ENCODE assay signal across 8 mouse cellular contexts in the genomic region with DNA sequence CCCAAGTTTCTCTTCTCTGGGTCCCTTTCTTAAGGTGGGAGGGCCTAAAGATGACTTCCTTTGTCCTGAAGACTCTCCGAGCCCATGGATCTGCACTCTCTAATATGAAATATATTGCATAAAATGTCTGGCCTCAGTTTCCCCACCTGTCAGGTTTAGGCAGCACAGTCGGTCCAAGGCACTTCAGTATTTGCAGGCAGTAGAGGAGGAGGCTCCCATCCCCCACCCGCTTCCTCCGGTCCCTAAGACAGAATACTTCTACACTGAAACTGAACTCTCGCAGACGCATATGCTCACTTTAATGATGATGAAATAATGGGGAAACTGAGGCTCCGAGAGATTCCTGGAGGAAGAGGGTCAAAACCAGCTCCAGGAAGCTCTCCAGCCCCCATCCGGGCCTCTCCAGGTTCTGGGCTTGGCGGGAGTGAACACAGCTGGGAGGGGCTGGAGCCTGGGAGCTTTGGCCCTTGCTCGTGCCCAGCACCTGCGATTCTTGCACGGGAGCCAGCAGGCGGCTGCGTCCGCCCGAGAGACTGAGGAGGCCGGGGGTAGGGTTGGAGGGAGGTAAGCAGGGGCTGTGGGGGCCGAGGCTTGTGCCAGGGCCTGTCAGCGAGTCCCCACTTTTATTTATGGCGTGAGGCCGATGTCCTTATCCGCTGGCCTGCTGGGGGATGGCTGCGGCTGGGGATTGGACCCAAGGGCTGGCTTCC. TPM values are rescaled to one million over a fixed set of nuclear protein-coding genes. Genes with fewer than 3 reads are reported as not detected.
DNase-seq lines count a peak whose midpoint lies in the region; ATAC-seq and TF ChIP-seq lines count a peak whose summit lies in the region.

No protein-coding gene starts in this region.

- no peak for ATAC-seq in embryonic facial prominence, embryonic 15.5 days (ENCODE audit: insufficient number of reproducible peaks, low FRiP score, low TSS enrichment, low read depth)
- ATAC-seq in liver, postnatal 0 days = no peak
- no peak for ATAC-seq in megakaryocyte-erythroid progenitor cell, adult 5-6 weeks (replicated peaks; ENCODE audit: low FRiP score, low TSS enrichment, poor library complexity, severe bottlenecking)

- H3K27me3 ChIP-seq in embryonic facial prominence, embryonic 15.5 days = peaks cover 39% of the 10 kb centered on the region
- H3K27me3 ChIP-seq in liver, postnatal 0 days (ENCODE audit: insufficient read depth, low read length) = peaks cover 47% of the 10 kb centered on the region

- H3K4me3 ChIP-seq in layer of hippocampus, adult 2 months = no peak overlapping the region
- no peak overlapping the region for H3K4me3 ChIP-seq in embryonic facial prominence, embryonic 15.5 days (replicated peaks)
- peak overlapping the region; percentile 1; the same call in 1 of the 2 replicates for H3K4me3 ChIP-seq in liver, postnatal 0 days (ENCODE audit: low read depth, low read length)

- H3K9ac ChIP-seq in embryonic facial prominence, embryonic 15.5 days = no peak overlapping the region
- H3K9ac ChIP-seq in liver, postnatal 0 days (replicated peaks) = no peak overlapping the region

- peaks cover 78% of the 10 kb centered on the region for H3K4me1 ChIP-seq in embryonic facial prominence, embryonic 15.5 days
- peaks cover 32% of the 10 kb centered on the region for H3K4me1 ChIP-seq in liver, postnatal 0 days (ENCODE audit: insufficient read depth)

- H3K9me3 ChIP-seq in embryonic facial prominence, embryonic 15.5 days (replicated peaks) = no peaks in the 10 kb centered on the region
- H3K9me3 ChIP-seq in liver, postnatal 0 days (ENCODE audit: low read length) = no peaks in the 10 kb centered on the region

- DNase-seq in layer of hippocampus, adult 2 months (ENCODE audit: low spot score in 2 of 2) = no peak
- no peak for DNase-seq in layer of hippocampus, postnatal 10 days (ENCODE audit: low spot score in 2 of 2)
- DNase-seq in heart, postnatal 10 days = peak; percentile 67 to 79
- no peak for DNase-seq in liver, postnatal 0 days
- no peak for DNase-seq in spleen, postnatal 36 days (ENCODE audit: low spot score in 2 of 2)
- no peak for DNase-seq in ovary, postnatal 36 days (ENCODE audit: low spot score)

- 27% methylated on average over 23 of the region's 23 CpGs for WGBS in embryonic facial prominence, embryonic 15.5 days
- 20% methylated on average over 23 of the region's 23 CpGs for WGBS in liver, postnatal 0 days (ENCODE audit: insufficient replicate concordance)

- TF ChIP-seq EP300 in liver, postnatal 0 days (IDR thresholded peaks at IDR 0.05; ENCODE audit: low read depth) = no peak

- intact Hi-C loops in heart, postnatal 10 days (cut with DNase I) = loop anchor here (10.0 kb wide), 1 partner anchor 87 kb away; no protein-coding TSS in a partner anchor

- H3K27ac ChIP-seq in layer of hippocampus, adult 2 months = peak overlapping the region; percentile 51; the same call in 1 of the 2 replicates
- H3K27ac ChIP-seq in embryonic facial prominence, embryonic 15.5 days (replicated peaks) = 0 out of 2 replicates have a peak overlapping the region, but pooled peaks have one; percentile 97
- no peak overlapping the region for H3K27ac ChIP-seq in liver, postnatal 0 days (ENCODE audit: low read depth)

- no peak overlapping the region for H3K4me2 ChIP-seq in embryonic facial prominence, embryonic 15.5 days (replicated peaks)
- H3K4me2 ChIP-seq in liver, postnatal 0 days (ENCODE audit: low read depth, low read length) = 0 out of 2 replicates have a peak overlapping the region, but pooled peaks have one; percentile 11

- no peak for TF ChIP-seq CTCF in layer of hippocampus, adult 2 months (conservative IDR thresholded peaks at IDR 0.05)
- TF ChIP-seq CTCF in liver, postnatal 0 days (IDR thresholded peaks at IDR 0.05; ENCODE audit: low read depth) = no peak

- H3K36me3 ChIP-seq in embryonic facial prominence, embryonic 15.5 days = peaks cover 8% of the 10 kb centered on the region
- no peaks in the 10 kb centered on the region for H3K36me3 ChIP-seq in liver, postnatal 0 days (replicated peaks; ENCODE audit: insufficient read depth, low read length)

RNA-seq across cellular contexts. Expression of a gene that starts 4.6 kb away (rescaled TPM):
- 10 to 100 TPM; 93.9 to 98.1 TPM for total RNA-seq in layer of hippocampus, adult 2 months (2021)
- 100 to 1,000 TPM in 1 of 2 experiments, 10 to 100 TPM in 1; 97.8 to 106 TPM for total RNA-seq in layer of hippocampus, postnatal 10 days (2021)
- 155 and 174 TPM in 2 replicates for polyA plus RNA-seq in embryonic facial prominence, embryonic 15.5 days (2015; fragmentation: Nextera tagmentation; extraction: Ambion mirVana)
- 100 to 1,000 TPM; 108 to 114 TPM for total RNA-seq in heart, postnatal 10 days (2021)
- polyA plus RNA-seq in liver, postnatal 0 days (2015; fragmentation: Nextera tagmentation; extraction: Ambion mirVana) = 49.3 and 52.3 TPM in 2 replicates
- total RNA-seq in megakaryocyte-erythroid progenitor cell, adult 5-6 weeks (2014; fragmentation: Nextera tagmentation) = 53.5 and 57.0 TPM in 2 replicates
- 25.8 and 48.7 TPM in 2 replicates for total RNA-seq in megakaryocyte-erythroid progenitor cell, adult 5-6 weeks (2017)

RNA-seq across cellular contexts. Expression of a gene that starts 8.6 kb away (rescaled TPM):
- 1,000 to 10,000 TPM in 1 of 2 experiments, 100 to 1,000 TPM in 1; 970 to 1,000 TPM for total RNA-seq in layer of hippocampus, adult 2 months (2021)
- total RNA-seq in layer of hippocampus, postnatal 10 days (2021) = 1,000 to 10,000 TPM in 1 of 2 experiments, 100 to 1,000 TPM in 1; 916 to 1,148 TPM
- 940 and 1,016 TPM in 2 replicates for polyA plus RNA-seq in embryonic facial prominence, embryonic 15.5 days (2015; fragmentation: Nextera tagmentation; extraction: Ambion mirVana)
- 1,000 to 10,000 TPM; 1,604 to 1,683 TPM for total RNA-seq in heart, postnatal 10 days (2021)
- 627 and 684 TPM in 2 replicates for polyA plus RNA-seq in liver, postnatal 0 days (2015; fragmentation: Nextera tagmentation; extraction: Ambion mirVana)
- total RNA-seq in megakaryocyte-erythroid progenitor cell, adult 5-6 weeks (2014; fragmentation: Nextera tagmentation) = 2,751 and 3,393 TPM in 2 replicates
- 4,463 and 5,230 TPM in 2 replicates for total RNA-seq in megakaryocyte-erythroid progenitor cell, adult 5-6 weeks (2017)

RNA-seq across cellular contexts. Expression of a gene that starts 9.0 kb away (rescaled TPM):
- 10 to 100 TPM; 44.5 to 47.1 TPM for total RNA-seq in layer of hippocampus, adult 2 months (2021)
- total RNA-seq in layer of hippocampus, postnatal 10 days (2021) = 10 to 100 TPM; 21.3 to 22.0 TPM
- polyA plus RNA-seq in embryonic facial prominence, embryonic 15.5 days (2015; fragmentation: Nextera tagmentation; extraction: Ambion mirVana) = 151 and 159 TPM in 2 replicates
- under 1 TPM; 0.38 to 0.72 TPM for total RNA-seq in heart, postnatal 10 days (2021)
- polyA plus RNA-seq in liver, postnatal 0 days (2015; fragmentation: Nextera tagmentation; extraction: Ambion mirVana) = 0.07 and 0.38 TPM in 2 replicates
- total RNA-seq in megakaryocyte-erythroid progenitor cell, adult 5-6 weeks (2014; fragmentation: Nextera tagmentation) = 0.30 and 2.3 TPM in 2 replicates
- not detected in 2 replicates for total RNA-seq in megakaryocyte-erythroid progenitor cell, adult 5-6 weeks (2017)

RNA-seq across cellular contexts. Expression of a gene that starts 14.8 kb away (rescaled TPM):
- total RNA-seq in layer of hippocampus, adult 2 months (2021) = 100 to 1,000 TPM; 321 to 339 TPM
- total RNA-seq in layer of hippocampus, postnatal 10 days (2021) = 100 to 1,000 TPM; 174 to 175 TPM
- polyA plus RNA-seq in embryonic facial prominence, embryonic 15.5 days (2015; fragmentation: Nextera tagmentation; extraction: Ambion mirVana) = 16.5 and 18.7 TPM in 2 replicates
- total RNA-seq in heart, postnatal 10 days (2021) = not detected
- polyA plus RNA-seq in liver, postnatal 0 days (2015; fragmentation: Nextera tagmentation; extraction: Ambion mirVana) = not detected in 2 replicates
- total RNA-seq in megakaryocyte-erythroid progenitor cell, adult 5-6 weeks (2014; fragmentation: Nextera tagmentation) = not detected in 2 replicates
- total RNA-seq in megakaryocyte-erythroid progenitor cell, adult 5-6 weeks (2017) = not detected in 2 replicates

RNA-seq across cellular contexts. Expression of a gene that starts 25.2 kb away (rescaled TPM):
- total RNA-seq in layer of hippocampus, adult 2 months (2021) = 10 to 100 TPM; 56.8 to 60.2 TPM
- 10 to 100 TPM; 35.6 to 38.4 TPM for total RNA-seq in layer of hippocampus, postnatal 10 days (2021)
- polyA plus RNA-seq in embryonic facial prominence, embryonic 15.5 days (2015; fragmentation: Nextera tagmentation; extraction: Ambion mirVana) = 27.6 and 28.1 TPM in 2 replicates
- total RNA-seq in heart, postnatal 10 days (2021) = 1 to 10 TPM; 8.4 to 8.9 TPM
- polyA plus RNA-seq in liver, postnatal 0 days (2015; fragmentation: Nextera tagmentation; extraction: Ambion mirVana) = 4.2 and 5.4 TPM in 2 replicates
- total RNA-seq in megakaryocyte-erythroid progenitor cell, adult 5-6 weeks (2014; fragmentation: Nextera tagmentation) = 8.4 and 9.5 TPM in 2 replicates
- total RNA-seq in megakaryocyte-erythroid progenitor cell, adult 5-6 weeks (2017) = 6.0 and 8.2 TPM in 2 replicates

Comparison
In these comparisons a context has a peak if more than half of its experiments do, and no peak if none do; other contexts are left out.
1. DNase-seq: peak in heart, postnatal 10 days (2 of 2); none in layer of hippocampus, adult 2 months (0 of 2), layer of hippocampus, postnatal 10 days (0 of 2), liver, postnatal 0 days (single experiment), spleen, postnatal 36 days (0 of 2) and ovary, postnatal 36 days (single experiment).
2. RNA of a gene that starts 9.0 kb away (total RNA-seq): 44.5 to 47.1 TPM in layer of hippocampus, adult 2 months and 21.3 to 22.0 TPM in layer of hippocampus, postnatal 10 days; 0.30 to 2.3 TPM in megakaryocyte-erythroid progenitor cell, adult 5-6 weeks and 0.38 to 0.72 TPM in heart, postnatal 10 days; every median in the first group is over 4 times any median in the second.